Mouse (Mus musculus) adrenal gland, postnatal 4 days (tissue): ENCODE measurements around the gene Gm20696. TPM values are rescaled to one million over a fixed set of nuclear protein-coding genes. Genes with fewer than 3 reads are reported as not detected.

ENCODE experiments used
- DNase-seq, 2 experiments: peaks; one replicate each; pipeline ENCODE4 v3.0.0; 2021 to 2022; ENCODE audit warnings: low spot score in 2 of 2, mixed read lengths in 2 of 2
- long read RNA-seq, 2 experiments: library from polyadenylated mRNA; stranded (forward); transcript quantifications; one replicate each; pipeline ENCODE4 v2.0.0; 2021
- total RNA-seq, 2 experiments: library from RNA; stranded (reverse); gene quantifications; 2 replicates each; pipeline ENCODE4 v1.2.3; 2021

Gene Gm20696
- total RNA-seq: 1 to 10 TPM; 6.2 to 6.8 TPM
- long read RNA-seq, experiment 1, partial matches to known transcripts: 0 of 2 reads
- long read RNA-seq, experiment 1, other reads (novel, unspliced or antisense): 2 of 2 reads
- long read RNA-seq, experiment 2, partial matches to known transcripts: 0 of 3 reads
- long read RNA-seq, experiment 2, other reads (novel, unspliced or antisense): 3 of 3 reads

DNA sequence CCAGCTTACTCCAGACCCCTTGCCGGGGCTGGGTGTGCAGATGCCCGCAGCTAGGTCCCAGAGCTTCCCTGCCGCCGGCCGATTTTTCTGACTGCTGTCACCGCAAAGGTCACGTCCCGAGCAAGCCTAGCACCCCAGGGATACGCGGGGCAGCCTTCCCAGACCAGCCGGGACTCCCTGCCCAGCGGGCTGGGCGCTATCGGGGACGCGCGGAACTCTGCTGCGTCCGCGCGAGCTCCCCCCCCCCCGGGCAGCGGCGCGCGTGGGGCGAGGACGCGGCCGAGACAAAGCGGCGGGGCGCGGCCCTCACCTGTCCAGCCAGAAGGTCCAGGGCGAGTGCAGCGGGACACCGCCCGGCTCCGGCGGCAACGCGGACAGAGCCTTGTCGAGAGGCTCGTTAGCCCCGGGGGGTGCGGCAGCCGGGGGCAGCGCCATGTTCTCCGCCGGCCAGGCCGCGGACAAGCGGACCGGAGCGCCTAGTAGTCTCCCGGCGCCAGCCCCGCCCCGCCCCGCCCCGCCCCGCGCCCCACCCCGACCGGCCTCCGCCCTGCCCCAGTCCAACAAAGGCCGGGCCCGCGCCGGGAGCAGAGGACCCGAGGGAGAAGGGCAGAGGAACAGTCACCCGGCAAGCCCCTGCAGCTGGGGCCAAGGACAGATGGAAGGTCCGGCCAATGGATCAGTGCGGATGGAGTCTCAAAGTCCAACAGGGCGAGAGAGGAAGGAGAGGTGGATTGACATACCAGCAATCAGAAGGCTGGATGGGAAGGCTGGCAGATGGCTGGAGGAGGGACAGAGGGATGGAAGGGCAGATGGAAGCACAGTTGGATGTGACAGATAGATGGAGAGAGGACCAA, at the start of gene Gm20696, which contains the start of gene Eif4e3:
Gene Gm20696 (minus strand): TSS at position 480 of the 854 bp plus-strand sequence.
Gene Eif4e3 (minus strand): TSS at position 454 of the 854 bp plus-strand sequence.
- peak; percentile 19 to 38 for DNase-seq

DNA sequence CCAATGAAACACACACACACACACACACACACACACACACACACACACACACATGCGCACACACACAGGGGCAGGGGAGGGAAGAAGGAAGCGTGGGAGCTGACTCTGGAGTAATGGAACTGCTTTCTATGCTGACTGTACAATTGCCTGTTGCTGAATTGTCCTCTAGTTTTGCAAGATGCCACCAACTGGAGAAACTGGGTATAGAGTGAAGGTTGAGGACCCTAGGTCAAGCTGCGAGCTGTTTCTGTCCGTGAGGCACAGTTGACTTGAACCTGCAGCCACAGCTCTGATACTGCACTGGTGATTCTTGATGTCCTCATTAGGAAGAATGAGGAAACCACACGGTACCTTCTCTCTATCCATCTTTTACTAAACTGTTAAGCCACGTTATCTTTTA, 49.3 kb upstream of the Gm20696 start:
- no peak for DNase-seq

DNA sequence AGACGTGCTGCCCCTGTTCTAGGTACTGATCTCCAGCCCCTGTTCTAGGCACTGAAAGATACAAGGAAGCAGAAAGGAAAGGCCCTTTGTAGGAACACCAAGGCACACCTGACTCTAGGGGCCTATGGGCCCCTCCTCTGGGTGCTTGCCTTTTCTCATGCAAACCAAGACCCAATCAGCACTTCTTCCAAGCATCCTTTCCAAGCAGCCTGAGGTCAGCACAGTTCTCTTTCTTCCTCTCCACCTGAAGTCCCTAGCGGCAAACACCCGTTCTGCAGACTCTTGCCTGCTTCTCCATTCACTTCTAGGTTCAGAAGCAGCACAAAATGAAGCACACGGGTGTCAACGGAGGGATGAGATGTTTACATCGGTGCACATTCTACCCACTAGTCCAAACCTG, 48.6 kb upstream of the Gm20696 start:
- DNase-seq: no peak

DNA sequence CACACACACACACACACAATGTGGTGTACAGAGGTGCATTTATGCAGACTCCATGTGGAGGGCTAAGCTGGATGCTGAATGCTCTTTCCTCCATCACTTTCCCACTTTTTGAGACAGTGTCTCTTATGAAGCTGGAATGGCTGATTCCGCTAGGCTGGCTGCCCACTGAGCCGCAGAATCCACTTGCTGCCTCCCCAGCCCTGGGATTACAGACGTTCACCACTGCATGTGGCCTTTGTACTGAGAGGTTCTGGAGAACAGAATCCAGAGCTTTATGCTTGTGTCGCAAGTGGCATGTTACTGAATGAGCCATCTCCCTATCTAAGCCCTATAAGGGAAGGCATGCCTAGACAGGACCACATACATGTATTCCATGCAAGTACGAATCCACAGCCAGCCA, 46.7 kb upstream of the Gm20696 start:
- no peak for DNase-seq

DNA sequence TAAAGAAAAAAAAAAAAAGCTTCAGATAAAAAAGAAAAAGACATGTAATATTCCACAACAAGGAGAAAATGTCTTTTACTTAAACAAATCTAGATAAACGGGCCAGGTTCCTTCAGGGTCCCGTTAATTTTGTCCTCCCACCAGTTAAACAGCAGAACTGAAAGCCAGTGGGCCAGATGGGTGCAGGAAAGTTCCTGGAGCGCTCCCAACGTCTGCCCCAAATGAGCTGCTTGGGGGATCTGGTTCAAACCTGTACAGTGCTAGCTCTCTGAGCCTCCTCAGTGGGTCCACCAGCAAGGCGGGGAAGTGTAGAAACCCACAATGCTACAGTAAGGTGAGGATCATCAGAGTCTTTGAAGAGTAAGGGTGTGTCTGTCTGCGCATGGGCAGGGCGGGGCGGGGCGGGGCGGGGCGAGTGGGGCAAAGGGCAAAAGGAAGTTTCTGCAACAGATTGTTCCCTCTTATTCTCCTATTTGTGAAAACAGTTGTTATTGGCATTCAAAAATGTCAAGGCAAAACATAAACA, 45.0 kb upstream of the Gm20696 start:
- DNase-seq: no peak

DNA sequence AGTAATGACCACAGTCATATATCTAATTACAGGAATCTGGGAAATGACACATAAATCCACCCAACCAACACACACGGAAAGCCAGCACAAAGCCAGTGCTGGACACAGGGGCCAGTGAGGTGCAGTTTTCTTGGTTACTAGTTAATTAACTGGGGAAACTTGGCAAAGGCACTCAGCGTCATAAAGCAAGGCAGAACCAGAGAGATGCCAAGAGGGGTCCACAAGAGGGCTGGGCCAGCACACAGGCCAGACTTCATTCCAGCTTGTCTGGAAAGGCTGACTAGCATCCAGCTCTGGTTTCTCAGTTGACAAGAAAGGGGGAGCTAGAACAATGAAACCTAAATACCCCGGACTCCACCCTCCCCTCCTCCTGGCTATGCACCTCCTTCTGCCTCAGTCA, 33.9 kb upstream of the Gm20696 start:
- no peak for DNase-seq

DNA sequence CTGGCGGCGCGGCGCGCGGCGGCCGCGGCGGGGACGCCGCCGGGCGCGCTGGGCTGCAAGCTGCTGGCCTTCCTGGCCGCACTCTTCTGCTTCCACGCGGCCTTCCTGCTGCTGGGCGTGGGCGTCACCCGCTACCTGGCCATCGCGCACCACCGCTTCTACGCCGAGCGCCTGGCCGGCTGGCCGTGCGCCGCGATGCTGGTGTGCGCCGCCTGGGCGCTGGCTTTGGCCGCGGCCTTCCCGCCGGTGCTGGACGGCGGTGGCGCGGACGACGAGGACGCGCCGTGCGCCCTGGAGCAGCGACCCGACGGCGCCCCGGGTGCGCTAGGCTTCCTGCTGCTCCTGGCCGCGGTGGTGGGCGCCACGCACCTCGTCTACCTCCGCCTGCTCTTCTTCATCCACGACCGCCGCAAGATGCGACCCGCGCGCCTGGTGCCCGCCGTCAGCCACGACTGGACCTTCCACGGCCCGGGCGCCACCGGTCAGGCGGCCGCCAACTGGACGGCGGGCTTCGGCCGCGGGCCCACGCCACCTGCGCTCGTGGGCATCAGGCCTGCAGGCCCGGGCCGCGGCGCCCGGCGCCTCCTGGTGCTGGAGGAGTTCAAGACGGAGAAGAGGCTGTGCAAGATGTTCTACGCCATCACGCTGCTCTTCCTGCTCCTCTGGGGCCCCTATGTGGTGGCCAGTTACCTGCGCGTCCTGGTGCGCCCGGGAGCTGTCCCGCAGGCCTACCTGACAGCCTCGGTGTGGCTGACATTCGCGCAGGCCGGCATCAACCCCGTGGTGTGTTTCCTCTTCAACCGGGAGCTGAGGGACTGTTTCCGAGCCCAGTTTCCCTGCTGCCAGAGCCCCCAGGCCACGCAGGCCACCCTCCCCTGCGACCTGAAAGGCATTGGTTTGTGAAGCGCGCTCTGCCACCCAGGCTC, 26.6 kb upstream of the Gm20696 start:
- no peak for DNase-seq

DNA sequence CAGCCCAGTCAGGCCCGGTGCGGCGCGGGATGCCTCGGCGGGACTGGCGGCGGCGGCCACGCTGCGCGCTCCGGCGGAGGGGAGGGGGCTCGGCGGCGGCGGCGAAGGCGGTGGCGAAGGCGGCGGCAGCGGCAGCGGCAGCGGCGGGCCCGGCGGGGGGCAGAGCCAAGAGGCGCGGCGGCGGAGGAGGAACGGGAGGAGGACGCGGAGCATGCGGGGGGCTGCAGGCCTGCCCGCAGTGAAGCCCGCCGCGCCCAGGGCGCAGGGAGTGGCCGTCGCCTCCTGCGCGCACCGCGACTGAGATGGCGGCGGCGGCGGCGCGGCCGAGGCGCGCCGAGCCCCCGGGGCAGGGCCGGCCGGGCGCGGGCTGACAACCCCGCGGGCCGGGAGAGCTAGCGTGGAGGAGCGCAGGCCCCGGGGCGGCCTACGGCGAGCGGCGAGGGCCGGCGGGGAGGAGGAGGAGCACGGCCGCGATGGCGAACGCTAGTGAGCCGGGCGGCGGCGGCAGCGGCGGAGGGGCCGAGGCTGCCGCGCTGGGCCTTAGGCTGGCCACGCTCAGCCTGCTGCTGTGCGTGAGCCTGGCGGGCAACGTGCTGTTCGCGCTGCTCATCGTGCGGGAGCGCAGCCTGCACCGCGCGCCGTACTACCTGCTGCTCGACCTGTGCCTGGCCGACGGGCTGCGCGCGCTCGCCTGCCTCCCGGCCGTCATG, 25.8 kb upstream of the Gm20696 start, which contains the start of gene Gpr27:
Gene Gpr27 (plus strand): TSS at position 474 of the 710 bp plus-strand sequence.
- DNase-seq: peak in 1 of 2 experiments; percentile 8

DNA sequence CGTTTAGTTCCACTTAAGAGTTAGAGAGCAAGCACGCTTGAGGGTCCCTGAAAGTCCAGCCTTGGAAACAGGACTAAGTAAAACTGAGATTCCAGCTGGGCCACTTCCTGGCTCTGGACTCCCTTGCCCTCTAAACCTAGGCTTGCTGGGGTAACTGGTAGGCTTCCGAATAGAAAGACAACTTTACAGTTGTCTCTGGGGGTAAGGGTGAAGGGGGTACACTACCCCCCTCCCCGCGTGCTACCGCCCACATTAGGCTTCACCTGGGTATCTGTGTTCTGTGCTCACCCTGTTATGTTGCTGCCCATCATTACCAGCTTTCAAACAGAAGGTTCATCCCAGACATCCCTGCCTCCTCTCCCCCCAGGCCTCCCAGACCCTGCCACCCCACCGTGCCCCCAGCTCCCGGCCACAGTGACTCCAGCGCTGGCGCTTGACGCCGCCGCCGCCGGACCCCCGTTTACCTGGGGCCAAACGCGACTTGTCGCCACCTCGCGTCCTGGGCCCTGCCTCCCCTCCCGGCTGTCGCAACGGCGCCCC, 25.1 kb upstream of the Gm20696 start:
- DNase-seq: no peak

DNA sequence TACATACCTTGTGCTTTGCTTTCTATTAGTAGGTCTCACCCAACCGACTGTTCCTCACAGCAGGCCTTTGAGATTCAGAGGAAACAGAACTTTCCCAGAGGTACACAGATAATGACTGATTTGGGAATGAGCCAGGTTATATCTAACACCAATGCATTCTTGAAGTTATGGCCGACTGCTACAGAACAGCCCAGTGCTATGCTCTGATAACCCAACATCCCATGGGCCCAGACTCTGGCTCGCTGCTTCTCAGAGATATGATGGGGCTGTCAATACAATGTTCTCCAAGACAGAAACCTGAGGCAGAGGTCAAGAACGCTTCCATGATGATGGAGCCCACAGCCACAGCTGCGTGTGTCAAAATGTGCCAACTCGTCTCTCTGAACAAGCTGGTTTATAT, 21.9 kb upstream of the Gm20696 start:
- no peak for DNase-seq

DNA sequence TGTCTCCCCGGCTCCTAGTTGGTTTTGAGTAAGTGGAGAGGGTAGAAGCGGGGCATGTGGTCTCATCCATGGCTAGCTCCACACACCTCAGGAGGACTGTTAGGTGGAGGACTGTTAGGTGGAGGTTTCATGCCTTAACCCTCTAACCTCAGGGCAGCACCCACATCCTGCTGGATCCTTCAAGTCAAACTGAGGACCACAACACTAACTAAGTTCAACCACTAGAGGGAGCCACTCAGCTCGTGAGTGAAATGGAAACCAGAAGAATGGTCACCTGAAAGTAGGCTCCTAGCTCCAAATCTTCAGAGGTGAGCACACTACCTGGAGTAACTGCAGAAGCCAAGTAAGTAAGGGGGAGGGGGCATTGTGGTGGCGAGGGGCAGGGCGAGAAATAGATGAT, 18.3 kb upstream of the Gm20696 start:
- DNase-seq: no peak

DNA sequence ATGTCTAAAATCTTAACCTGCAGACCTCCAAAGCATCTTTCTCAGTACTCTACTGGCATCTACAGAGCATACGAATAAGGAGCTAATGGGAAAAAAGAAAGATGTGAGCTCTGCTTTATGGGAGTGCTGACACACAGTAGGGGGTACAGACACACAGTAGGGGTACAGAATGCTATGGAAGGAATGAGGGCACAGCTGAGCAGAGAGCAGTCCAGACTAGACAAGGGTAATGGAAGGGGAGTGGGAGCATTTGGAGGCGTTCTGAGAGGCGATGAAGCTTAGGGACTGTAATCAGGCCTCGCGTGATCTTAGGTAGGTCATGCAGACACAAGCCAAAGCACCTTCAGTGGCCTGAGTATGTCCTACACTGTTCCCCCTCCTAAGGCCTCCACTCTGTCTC, 17.4 kb upstream of the Gm20696 start:
- DNase-seq: no peak

DNA sequence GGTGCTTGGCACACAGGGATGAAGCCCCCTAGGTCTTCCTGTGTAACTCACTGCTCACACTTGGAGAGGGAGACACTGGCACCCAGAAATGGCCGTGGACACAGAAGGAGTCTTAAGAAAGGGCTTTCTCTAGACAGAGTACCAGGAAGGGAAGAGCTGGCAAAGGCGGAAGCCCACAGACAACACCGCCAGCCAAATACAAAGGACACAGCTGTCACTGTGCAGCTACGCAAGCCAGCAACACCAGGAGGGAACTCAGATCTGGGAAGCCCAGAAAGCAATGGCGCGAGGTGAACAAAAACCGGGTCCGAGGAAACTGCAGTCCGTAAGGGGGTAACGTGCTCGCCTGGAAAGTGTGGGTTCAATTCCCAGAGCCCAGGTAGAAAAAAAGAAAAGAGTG, 11.5 kb upstream of the Gm20696 start:
- no peak for DNase-seq

DNA sequence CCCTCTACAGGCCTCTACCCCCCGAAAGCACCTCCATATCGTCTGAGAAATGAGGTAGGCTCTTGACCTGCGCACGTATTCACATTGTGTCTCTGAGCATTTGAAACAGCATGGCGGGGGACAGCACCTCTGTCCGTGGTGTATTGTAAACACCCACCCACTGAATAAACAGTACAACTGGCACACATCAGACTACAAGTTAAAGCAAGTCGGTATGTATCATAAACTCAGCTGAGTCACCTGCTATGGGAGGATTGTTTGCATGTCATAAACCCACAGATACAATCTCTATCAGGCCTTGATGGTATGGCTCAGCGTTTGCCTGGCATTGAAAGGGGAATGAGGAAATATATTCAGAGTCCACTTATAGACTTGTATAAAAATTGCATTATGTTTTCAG, 10.7 kb upstream of the Gm20696 start:
- DNase-seq: no peak

DNA sequence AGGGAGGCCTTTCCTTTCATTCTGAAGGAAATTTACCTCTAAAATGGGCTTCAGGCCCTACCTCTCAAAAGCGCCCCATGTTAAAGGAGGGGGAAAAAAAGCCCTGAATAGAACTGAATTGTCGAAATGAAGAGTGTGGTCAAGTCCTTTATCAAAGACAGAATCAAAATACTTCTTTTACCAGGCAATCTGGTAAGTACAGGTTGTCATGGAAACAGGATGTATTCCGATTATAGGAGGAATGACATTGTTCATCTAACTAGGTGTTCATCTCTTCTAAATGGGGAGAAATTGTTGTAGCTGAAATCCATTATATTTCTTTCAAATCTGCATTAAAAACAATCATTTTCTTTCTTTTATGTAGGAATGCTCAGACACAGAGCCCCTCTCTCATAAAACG, 7.9 kb upstream of the Gm20696 start:
- DNase-seq: no peak

DNA sequence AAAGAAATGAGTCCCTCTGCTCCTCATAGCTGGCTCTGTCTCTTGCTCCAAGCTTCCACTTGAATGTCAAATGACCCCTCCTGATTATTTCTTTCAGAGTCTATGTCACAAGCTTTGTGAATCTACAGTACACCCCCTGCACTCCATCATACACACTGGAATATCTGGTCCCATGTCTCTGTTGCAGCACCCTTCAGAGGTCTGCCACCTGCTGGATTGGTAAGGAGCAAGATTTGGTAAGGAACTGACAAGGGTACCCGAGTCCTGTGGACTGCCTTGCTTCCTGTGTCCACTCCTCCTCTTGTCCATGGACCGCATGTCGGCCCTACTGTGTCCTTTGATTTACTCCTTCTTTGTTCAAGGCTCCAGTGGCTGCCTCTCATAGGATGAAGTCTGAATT, 5.2 kb upstream of the Gm20696 start:
- no peak for DNase-seq

DNA sequence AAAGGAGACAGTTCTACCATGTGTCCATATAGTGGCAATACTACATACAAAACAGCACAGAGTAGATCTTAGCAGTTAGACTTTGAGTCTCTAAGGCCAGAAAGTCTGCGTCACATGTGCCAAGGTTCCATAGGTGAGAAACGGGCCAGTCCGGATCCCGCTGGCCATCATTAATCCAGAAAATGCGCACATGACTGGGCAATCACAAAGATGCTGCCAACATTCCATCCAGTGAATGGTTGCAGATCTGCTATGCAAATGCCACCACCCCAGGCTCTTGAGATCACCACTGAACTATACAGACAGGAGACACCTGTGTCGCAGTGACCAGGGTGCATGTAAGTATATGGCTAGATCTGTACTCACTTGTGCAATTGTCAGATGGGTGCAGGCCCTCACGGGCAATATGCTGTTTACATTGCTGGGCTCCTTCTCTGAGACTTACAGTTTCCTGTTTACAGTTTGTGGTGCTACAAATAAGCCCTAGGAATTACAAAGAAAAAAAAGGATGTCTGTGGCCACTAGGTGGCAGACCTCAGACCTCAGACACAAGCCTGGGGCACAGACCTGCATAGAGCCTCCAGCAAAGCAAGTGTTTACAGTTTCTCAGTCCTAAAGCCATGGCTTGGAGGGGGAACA, 4.0 kb upstream of the Gm20696 start:
- no peak for DNase-seq

DNA sequence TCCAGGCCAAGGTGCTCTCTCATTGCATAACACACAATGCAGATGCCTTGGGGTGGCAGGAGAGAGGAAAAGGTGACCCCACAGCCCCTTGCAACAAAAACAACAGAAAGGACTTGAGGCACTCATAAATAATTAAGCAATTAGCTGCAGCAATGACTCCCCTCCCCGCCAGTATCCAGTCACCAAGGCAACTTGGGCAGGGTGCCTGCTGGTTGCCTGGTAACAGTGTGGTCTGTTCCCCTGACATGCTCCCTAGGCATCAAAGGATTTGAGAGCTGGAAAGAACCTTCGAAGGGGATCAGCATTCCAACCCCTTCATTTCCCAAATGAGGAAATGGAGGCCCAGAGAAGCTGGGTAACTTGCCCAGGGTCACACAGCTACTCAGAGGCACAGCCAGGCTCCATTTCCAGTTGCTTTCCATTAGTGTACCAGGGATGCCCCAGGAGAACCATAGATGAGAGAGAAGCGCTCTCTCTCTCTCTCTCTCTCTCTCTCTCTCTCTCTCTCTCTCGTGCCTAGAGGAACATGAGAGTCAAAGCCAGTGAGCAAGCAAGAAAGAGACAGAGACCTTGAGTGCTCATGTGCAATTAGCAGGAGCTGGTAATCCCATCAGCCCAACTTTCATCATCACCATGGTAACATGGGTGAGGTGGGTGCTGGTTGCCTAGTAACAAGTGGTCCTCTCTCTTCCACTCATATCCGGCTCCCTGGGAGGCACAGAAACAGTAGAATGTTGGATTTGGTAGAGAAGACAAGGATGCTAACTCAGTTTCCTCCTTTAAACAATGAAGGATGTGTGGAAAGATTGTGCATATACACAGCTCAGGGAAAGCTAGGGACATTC, 3.1 kb upstream of the Gm20696 start:
- no peak for DNase-seq

DNA sequence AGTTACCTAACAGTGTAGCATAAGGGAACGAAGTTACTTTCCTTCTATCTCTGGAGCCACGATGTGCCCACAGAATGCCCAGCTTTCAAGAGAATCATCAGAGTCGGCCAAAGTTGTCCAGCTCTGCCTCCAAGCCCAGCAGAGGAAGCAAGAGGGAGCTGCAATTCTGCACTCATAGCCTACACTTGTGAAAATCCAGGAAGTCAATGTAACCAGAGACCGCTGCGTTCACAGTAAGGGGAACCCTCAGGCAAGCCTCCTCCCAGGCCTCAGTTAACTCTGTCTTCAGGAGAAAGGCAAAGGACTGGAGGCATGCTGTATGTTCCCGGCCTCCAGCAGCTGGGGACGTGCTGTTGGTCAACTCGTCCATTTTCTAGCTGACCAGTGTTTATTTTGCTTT, 693 bp upstream of the Gm20696 start:
- DNase-seq: no peak
